Mouse (Mus musculus) frontal cortex, postnatal 36 days (tissue): ENCODE data around the gene Mbnl2.

Experiments used
- DNase-seq, 2 experiments: peaks; one replicate each; pipeline ENCODE4 v3.0.0; 2022; ENCODE audit warnings: low spot score in 2 of 2

Mbnl2 gene

GRCm38 (mm10) chr14:120275246-120276238 lies at the start of gene Mbnl2:
Gene Mbnl2, plus strand, starts transcription at chr14:120275669.
- DNase-seq: peak; percentile 96

- no peak for DNase-seq
These were observed 43.4 kb upstream of the Mbnl2 start for GRCm38 (mm10) chr14:120232076-120232496.

- no peak for DNase-seq
These were observed 39.9 kb upstream of the Mbnl2 start for GRCm38 (mm10) chr14:120235610-120236009.

- DNase-seq: no peak
These were observed 37.0 kb upstream of the Mbnl2 start for GRCm38 (mm10) chr14:120238501-120238900.

- DNase-seq: no peak
These were observed 35.3 kb upstream of the Mbnl2 start for GRCm38 (mm10) chr14:120240209-120240608.

GRCm38 (mm10) chr14:120242711-120243110 lies 32.8 kb upstream of the Mbnl2 start:
- no peak for DNase-seq

- DNase-seq: peak; percentile 18 to 30
These were observed 30.3 kb upstream of the Mbnl2 start for GRCm38 (mm10) chr14:120245081-120245705.

GRCm38 (mm10) chr14:120253331-120253730 lies 22.1 kb upstream of the Mbnl2 start:
- no peak for DNase-seq

- no peak for DNase-seq
These were observed 19.3 kb upstream of the Mbnl2 start for GRCm38 (mm10) chr14:120256146-120256545.

GRCm38 (mm10) chr14:120256623-120257384 lies 18.7 kb upstream of the Mbnl2 start:
- no peak for DNase-seq

- no peak for DNase-seq
These were observed 18.0 kb upstream of the Mbnl2 start for GRCm38 (mm10) chr14:120257483-120257882.

GRCm38 (mm10) chr14:120259426-120259825 lies 16.0 kb upstream of the Mbnl2 start:
- DNase-seq: no peak

GRCm38 (mm10) chr14:120261606-120262005 lies 13.9 kb upstream of the Mbnl2 start:
- no peak for DNase-seq

GRCm38 (mm10) chr14:120262660-120263379 lies 12.6 kb upstream of the Mbnl2 start:
- DNase-seq: no peak

GRCm38 (mm10) chr14:120263380-120264135 lies 11.9 kb upstream of the Mbnl2 start:
- DNase-seq: no peak

GRCm38 (mm10) chr14:120265886-120266285 lies 9.6 kb upstream of the Mbnl2 start:
- DNase-seq: no peak

GRCm38 (mm10) chr14:120267130-120267529 lies 8.3 kb upstream of the Mbnl2 start:
- no peak for DNase-seq

- no peak for DNase-seq
These were observed 5.4 kb upstream of the Mbnl2 start for GRCm38 (mm10) chr14:120270031-120270430.

- DNase-seq: no peak
These were observed 4.8 kb upstream of the Mbnl2 start for GRCm38 (mm10) chr14:120270633-120271032.

GRCm38 (mm10) chr14:120271096-120271495 lies 4.4 kb upstream of the Mbnl2 start:
- no peak for DNase-seq

- no peak for DNase-seq
These were observed 1.7 kb upstream of the Mbnl2 start for GRCm38 (mm10) chr14:120273766-120274165.
